Mouse (Mus musculus) gastrocnemius, adult 8-10 months (tissue): Measurements from ENCODE around the gene Mfsd2a. TPM values are rescaled to one million over a fixed set of nuclear protein-coding genes. Genes with fewer than 3 reads are reported as not detected.

Source experiments
- total RNA-seq, 4 experiments: library from RNA; stranded (reverse); gene quantifications; 2 replicates each; pipeline ENCODE4 v1.2.4; 2022

Mfsd2a gene
- total RNA-seq, 4 experiments from 2014 or later: not detected

Other genes with a start within 250 kb of the Mfsd2a start
- gene Ppt1, start 124.9 kb downstream of the Mfsd2a start, total RNA-seq: 10 to 100 TPM in 2 of 4 experiments, 1 to 10 TPM in 2; 8.8 to 12.1 (median 10.3) TPM
- 10 to 100 TPM; 12.5 to 20.2 (median 18.9) TPM for gene Cap1, start 75.1 kb downstream of the Mfsd2a start, total RNA-seq
- gene Mycl, start 34.5 kb upstream of the Mfsd2a start, total RNA-seq: 1 to 10 TPM in 1 of 4 experiments, under 1 TPM in 1, not detected in 2; 0.40 to 1.1 TPM
- gene Trit1, start 55.4 kb upstream of the Mfsd2a start, total RNA-seq: 1 to 10 TPM; 5.8 to 7.1 (median 6.6) TPM
- not detected for gene Bmp8b, start 144.0 kb upstream of the Mfsd2a start, total RNA-seq
- not detected for gene Oxct2b, start 155.1 kb upstream of the Mfsd2a start, total RNA-seq
- gene Ppie, start 178.8 kb upstream of the Mfsd2a start, total RNA-seq: 10 to 100 TPM; 18.7 to 23.7 (median 19.9) TPM
- gene Hpcal4, start 222.0 kb upstream of the Mfsd2a start, total RNA-seq: under 1 TPM in 1 of 4 experiments, not detected in 3; 0.36 TPM
- gene Nt5c1a, start 240.3 kb upstream of the Mfsd2a start, total RNA-seq: 10 to 100 TPM; 41.9 to 58.6 (median 47.2) TPM